Mouse (Mus musculus) yolk sac, embryonic 10.5 days (tissue): Measurements from ENCODE around the gene Rab27a.
"Not testable (repeated sequence)": the region's sequence is repeated elsewhere in the genome, so short reads cannot be mapped to it uniquely, and the experiment has no call there.

ENCODE experiments used
- DNase-seq: peaks from one replicate; pipeline ENCODE4 v3.0.0-alpha.2; 2017; ENCODE audit warnings: low spot score

Gene Rab27a

GRCm38 (mm10) chr9:73090121-73090520 is 45.5 kb downstream of the Rab27a start:
- no peak for DNase-seq

GRCm38 (mm10) chr9:73091747-73092146 is 47.1 kb downstream of the Rab27a start:
- DNase-seq: peak; percentile 27

- DNase-seq: no peak
Measured at GRCm38 (mm10) chr9:73094580-73094979, 49.9 kb downstream of the Rab27a start.

GRCm38 (mm10) chr9:73097898-73098297 is 53.2 kb downstream of the Rab27a start:
- no peak for DNase-seq

GRCm38 (mm10) chr9:73101536-73101935 is 56.9 kb downstream of the Rab27a start, which contains the start of gene Khdc3:
Gene Khdc3 (plus strand): TSS chr9:73101836.
- DNase-seq: no peak

GRCm38 (mm10) chr9:73102181-73102580 is 57.5 kb downstream of the Rab27a start, which contains the start of gene Gm20509:
Gene Gm20509 (plus strand): TSS chr9:73102470.
- no peak for DNase-seq

- DNase-seq: peak; percentile 28
Measured at GRCm38 (mm10) chr9:73103159-73103879, 58.7 kb downstream of the Rab27a start.

- no peak for DNase-seq
Measured at GRCm38 (mm10) chr9:73103880-73104198, 59.2 kb downstream of the Rab27a start.

- DNase-seq: no peak
Measured at GRCm38 (mm10) chr9:73105141-73105540, 60.5 kb downstream of the Rab27a start.

- no peak for DNase-seq
Measured at GRCm38 (mm10) chr9:73105771-73106170, 61.1 kb downstream of the Rab27a start.

- peak; percentile 87 for DNase-seq
Measured at GRCm38 (mm10) chr9:73112919-73113906, 68.6 kb downstream of the Rab27a start, which contains the start of gene Rsl24d1. Gene Rsl24d1 (plus strand): TSS chr9:73113426.

- DNase-seq: not testable (repeated sequence)
Measured at GRCm38 (mm10) chr9:73116704-73117103, 72.0 kb downstream of the Rab27a start.

- DNase-seq: no peak
Measured at GRCm38 (mm10) chr9:73118012-73118411, 73.4 kb downstream of the Rab27a start.

GRCm38 (mm10) chr9:73121735-73122134 is 77.1 kb downstream of the Rab27a start:
- DNase-seq: no peak

GRCm38 (mm10) chr9:73125043-73125570 is 80.5 kb downstream of the Rab27a start:
- DNase-seq: no peak

GRCm38 (mm10) chr9:73127457-73127856 is 82.8 kb downstream of the Rab27a start:
- DNase-seq: no peak

GRCm38 (mm10) chr9:73129875-73130274 is 85.2 kb downstream of the Rab27a start:
- no peak for DNase-seq

GRCm38 (mm10) chr9:73130529-73130928 is 85.9 kb downstream of the Rab27a start:
- no peak for DNase-seq

GRCm38 (mm10) chr9:73137341-73137886 is 92.8 kb downstream of the Rab27a start:
- DNase-seq: no peak
